Comparison of ENCODE assay signal across 9 mouse cellular contexts in genomic region chr11:12810949-12811881, GRCm38 (mm10).
DNase-seq lines count a peak whose midpoint lies in the region; ATAC-seq and TF ChIP-seq lines count a peak whose summit lies in the region.
"Had no signal": no experiment of that assay in that cellular context is flagged by ENCODE, and none has a peak within 500 bp of the region (broad histone marks: within the 10 kb centered on the region; RNA-seq: fewer than 3 reads in every experiment).

No protein-coding gene starts in this region.

- 48% methylated on average over 11 of the region's 11 CpGs for WGBS in forebrain, embryonic 10.5 days
- 39% methylated on average over 11 of the region's 11 CpGs for WGBS in lung, embryonic 14.5 days

- in situ Hi-C loops in CH12.LX (cut with MboI; ENCODE audit: low pct_ligation_motif_present, low pct_unique_long_range_greater_than_20kb, low sequenced_read_pairs): no loop called here

- no peak overlapping the region for H3K9ac ChIP-seq in CH12.LX (ENCODE audit: insufficient read depth, low read depth)
- H3K9ac ChIP-seq in lung, embryonic 14.5 days: no peak overlapping the region; the same call in 1 of the 2 replicates
- H3K9ac ChIP-seq: liver, embryonic 13.5 days had no signal

- TF ChIP-seq POLR2A in CH12.LX (IDR thresholded peaks at IDR 0.05; ENCODE audit: low read depth, low read length): no peak

- peaks cover 63% of the 10 kb centered on the region for H3K9me3 ChIP-seq in CH12.LX (replicated peaks; ENCODE audit: low read length)
- H3K9me3 ChIP-seq in forebrain, embryonic 10.5 days: no peaks in the 10 kb centered on the region
- H3K9me3 ChIP-seq in lung, embryonic 14.5 days (ENCODE audit: low read depth, low read length): no peaks in the 10 kb centered on the region
- H3K9me3 ChIP-seq: liver, embryonic 13.5 days had no signal

- no peaks in the 10 kb centered on the region for H3K4me1 ChIP-seq in CH12.LX (ENCODE audit: control insufficient read depth in 1 of 2, insufficient read depth in 2 of 2)
- H3K4me1 ChIP-seq in forebrain, embryonic 10.5 days: peaks cover 5% of the 10 kb centered on the region; the same call in 1 of the 2 replicates
- H3K4me1 ChIP-seq in lung, embryonic 14.5 days (ENCODE audit: insufficient read depth): no peaks in the 10 kb centered on the region
- H3K4me1 ChIP-seq: liver, embryonic 13.5 days had no signal

- peak; percentile 63 for TF ChIP-seq RAD21 in CH12.LX (IDR thresholded peaks at IDR 0.05; ENCODE audit: low read depth, low read length)

- DNase-seq in CH12.LX (ENCODE audit: extremely low read depth): peak; percentile 3
- DNase-seq in adrenal gland, postnatal 14 days: peak; percentile 60
- peak; percentile 61 for DNase-seq in forebrain, embryonic 10.5 days (ENCODE audit: extremely low spot score, low spot score)
- peak; percentile 69 for DNase-seq in heart, postnatal 4 days
- peak; percentile 65 to 86 for DNase-seq in layer of hippocampus, adult 18-20 months (ENCODE audit: low spot score in 2 of 2)
- DNase-seq in lung, embryonic 14.5 days: peak; percentile 84
- DNase-seq in retina, embryonic 14.5 days (ENCODE audit: low spot score): peak; percentile 85
- no peak for DNase-seq in B cell, adult 2 months
- DNase-seq: liver, embryonic 13.5 days had no signal

- no peaks in the 10 kb centered on the region for H3K36me3 ChIP-seq in CH12.LX (replicated peaks in 1 of 2; ENCODE audit: control insufficient read depth in 1 of 2, insufficient read depth in 1 of 2, low read length in 1 of 2)
- no peaks in the 10 kb centered on the region for H3K36me3 ChIP-seq in forebrain, embryonic 10.5 days (replicated peaks)
- no peaks in the 10 kb centered on the region for H3K36me3 ChIP-seq in lung, embryonic 14.5 days (ENCODE audit: insufficient read depth)
- H3K36me3 ChIP-seq: liver, embryonic 13.5 days had no signal

- H3K27me3 ChIP-seq in CH12.LX (replicated peaks): no peaks in the 10 kb centered on the region
- H3K27me3 ChIP-seq in forebrain, embryonic 10.5 days (ENCODE audit: poor library complexity, severe bottlenecking): no peaks in the 10 kb centered on the region
- no peaks in the 10 kb centered on the region for H3K27me3 ChIP-seq in lung, embryonic 14.5 days (ENCODE audit: insufficient read depth, low read length)
- H3K27me3 ChIP-seq: liver, embryonic 13.5 days had no signal

- no peak overlapping the region for H3K4me3 ChIP-seq in CH12.LX (replicated peaks in 1 of 3; ENCODE audit: low read depth in 2 of 3, low read length in 2 of 3, poor library complexity in 1 of 3)
- H3K4me3 ChIP-seq in forebrain, embryonic 10.5 days: no peak overlapping the region
- H3K4me3 ChIP-seq in lung, embryonic 14.5 days (ENCODE audit: low read depth, low read length): no peak overlapping the region
- H3K4me3 ChIP-seq: liver, embryonic 13.5 days had no signal

- dilution Hi-C loops in CH12.LX (cut with MboI; ENCODE audit: extremely low pct_ligation_motif_present, extremely low pct_unique_long_range_greater_than_20kb, low sequenced_read_pairs): no loop called here

- peak in 1 of 2 experiments; percentile 67; a peak in 2 of 4 replicates for TF ChIP-seq CTCF in CH12.LX (conservative IDR thresholded peaks at IDR 0.05 in 1 of 2, IDR thresholded peaks at IDR 0.05 in 1 of 2; ENCODE audit: low read depth in 2 of 2, low read length in 2 of 2)
- TF ChIP-seq CTCF in lung, embryonic 14.5 days (IDR thresholded peaks at IDR 0.05; ENCODE audit: low read depth): peak; percentile 85

- peak; percentile 88 for ATAC-seq in lung, embryonic 14.5 days (ENCODE audit: insufficient read depth)

- no peak overlapping the region for H3K27ac ChIP-seq in CH12.LX (ENCODE audit: insufficient read depth, low read depth)
- peak overlapping the region; percentile 78 for H3K27ac ChIP-seq in forebrain, embryonic 10.5 days
- no peak overlapping the region for H3K27ac ChIP-seq in lung, embryonic 14.5 days (ENCODE audit: low read depth)
- H3K27ac ChIP-seq: liver, embryonic 13.5 days had no signal

- H3K4me2 ChIP-seq in CH12.LX (ENCODE audit: insufficient read depth, low read depth, poor library complexity, severe bottlenecking): no peak overlapping the region
- peak overlapping the region; percentile 38; the same call in 1 of the 2 replicates for H3K4me2 ChIP-seq in lung, embryonic 14.5 days
- H3K4me2 ChIP-seq: liver, embryonic 13.5 days had no signal

- no peak for TF ChIP-seq EP300 in CH12.LX (IDR thresholded peaks at IDR 0.05; ENCODE audit: low read length)

- H3K79me2 ChIP-seq in CH12.LX (replicated peaks; ENCODE audit: control insufficient read depth, extremely low read depth, insufficient read depth, poor library complexity, severe bottlenecking): no peaks in the 10 kb centered on the region; the same call in 1 of the 2 replicates

TF ChIP-seq in CH12.LX, 34 proteins besides CTCF, POLR2A, EP300 and RAD21:
- TF ChIP-seq ETS1 (conservative IDR thresholded peaks at IDR 0.05; ENCODE audit: low read depth, low read length): no peak
- TF ChIP-seq SMC3 (IDR thresholded peaks at IDR 0.05; ENCODE audit: low read depth, low read length): peak; percentile 54

Comparison
In these comparisons a context has a peak if more than half of its experiments do, and no peak if none do; other contexts are left out.
1. DNase-seq: peak in CH12.LX (single experiment), adrenal gland, postnatal 14 days (single experiment), forebrain, embryonic 10.5 days (single experiment), heart, postnatal 4 days (single experiment), layer of hippocampus, adult 18-20 months (2 of 2), lung, embryonic 14.5 days (single experiment) and retina, embryonic 14.5 days (single experiment); none in B cell, adult 2 months (0 of 2).